Mouse (Mus musculus) layer of hippocampus, adult 11-12 months (tissue): Measurements from ENCODE around the gene Tmem88.

ENCODE experiments used
- DNase-seq: peaks from one replicate; pipeline ENCODE4 v3.0.0; 2022; ENCODE audit warnings: low spot score

Gene Tmem88

GRCm38 (mm10) chr11:69416509-69416908, 18.5 kb upstream of the Tmem88 start:
- no peak for DNase-seq

- no peak for DNase-seq
These were observed 17.8 kb upstream of the Tmem88 start for GRCm38 (mm10) chr11:69415668-69416451.

- DNase-seq, result no peak
These were observed 17.3 kb upstream of the Tmem88 start for GRCm38 (mm10) chr11:69415327-69415667.

GRCm38 (mm10) chr11:69414421-69415326, 16.6 kb upstream of the Tmem88 start:
- no peak for DNase-seq

- DNase-seq, result peak; percentile 74
These were observed 15.5 kb upstream of the Tmem88 start, which contains the start of gene Kdm6b for GRCm38 (mm10) chr11:69413221-69414181. Gene Kdm6b, minus strand, starts transcription at chr11:69413675.

GRCm38 (mm10) chr11:69412548-69412947, 14.5 kb upstream of the Tmem88 start:
- DNase-seq, result no peak

GRCm38 (mm10) chr11:69411538-69412203, 13.6 kb upstream of the Tmem88 start:
- DNase-seq, result no peak

- peak; percentile 95 for DNase-seq
These were observed 13.1 kb upstream of the Tmem88 start for GRCm38 (mm10) chr11:69411073-69411535.

GRCm38 (mm10) chr11:69410310-69411072, 12.5 kb upstream of the Tmem88 start:
- DNase-seq, result peak; percentile 70

- DNase-seq, result no peak
These were observed 11.9 kb upstream of the Tmem88 start for GRCm38 (mm10) chr11:69410045-69410309.

- DNase-seq, result peak; percentile 77
These were observed 11.5 kb upstream of the Tmem88 start for GRCm38 (mm10) chr11:69409378-69410044.

- peak; percentile 88 for DNase-seq
These were observed 10.7 kb upstream of the Tmem88 start for GRCm38 (mm10) chr11:69408541-69409377.

GRCm38 (mm10) chr11:69407724-69408004, 9.6 kb upstream of the Tmem88 start:
- no peak for DNase-seq

- no peak for DNase-seq
These were observed 9.1 kb upstream of the Tmem88 start for GRCm38 (mm10) chr11:69406867-69407723.

GRCm38 (mm10) chr11:69406282-69406681, 8.2 kb upstream of the Tmem88 start:
- DNase-seq, result no peak

- DNase-seq, result no peak
These were observed 7.6 kb upstream of the Tmem88 start for GRCm38 (mm10) chr11:69405397-69406200.

GRCm38 (mm10) chr11:69404595-69405396, 6.8 kb upstream of the Tmem88 start:
- DNase-seq, result no peak
